Mouse (Mus musculus) left cerebral cortex, postnatal 36 days (tissue): Measurements from ENCODE around the gene C1ra. TPM values are rescaled to one million over a fixed set of nuclear protein-coding genes. Genes with fewer than 3 reads are reported as not detected.
A peak's percentile ranks its signal among the peaks of the same experiment; 100 is the strongest.
"Not testable (repeated sequence)": the region's sequence is repeated elsewhere in the genome, so short reads cannot be mapped to it uniquely, and the experiment has no call there.

ENCODE experiments used
- DNase-seq, 2 experiments: peaks; one replicate each; pipeline ENCODE4 v3.0.0; 2021 to 2022; ENCODE audit warnings: low spot score in 2 of 2, mixed read lengths in 1 of 2
- intact Hi-C: fragments of 180-260 bp; cut with DNase I; formaldehyde crosslinking; loops from one replicate; pipeline ENCODE4 v1.15.1; 2025
- total RNA-seq, 2 experiments: library from RNA; stranded (reverse); gene quantifications; 2 replicates each; pipeline ENCODE4 v1.2.3; 2021

Gene C1ra
- total RNA-seq, 2 experiments from 2014 or later = 1.3 to 1.4 TPM

DNA sequence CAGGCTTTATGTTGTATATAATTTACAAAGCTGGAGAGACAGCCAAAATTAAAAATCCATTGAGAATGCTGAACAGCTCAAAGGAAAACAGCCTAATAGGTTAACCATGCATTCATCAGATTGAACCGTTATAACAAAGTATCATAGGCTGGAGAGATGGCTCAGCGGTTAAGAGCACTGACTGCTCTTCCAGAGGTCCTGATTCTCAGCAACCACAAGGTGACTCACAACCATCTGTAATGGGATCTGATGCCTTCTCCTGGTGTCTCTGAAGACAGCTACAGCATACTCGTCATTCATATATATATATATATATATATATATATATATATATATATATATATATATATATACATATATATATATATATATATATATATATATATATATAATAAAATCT, 28.4 kb upstream of the C1ra start:
- not testable (repeated sequence) for DNase-seq
- intact Hi-C loops = loop anchor here (5.0 kb wide), 1 partner anchor 58 kb away; the partner anchor contains the start of gene C1s1

DNA sequence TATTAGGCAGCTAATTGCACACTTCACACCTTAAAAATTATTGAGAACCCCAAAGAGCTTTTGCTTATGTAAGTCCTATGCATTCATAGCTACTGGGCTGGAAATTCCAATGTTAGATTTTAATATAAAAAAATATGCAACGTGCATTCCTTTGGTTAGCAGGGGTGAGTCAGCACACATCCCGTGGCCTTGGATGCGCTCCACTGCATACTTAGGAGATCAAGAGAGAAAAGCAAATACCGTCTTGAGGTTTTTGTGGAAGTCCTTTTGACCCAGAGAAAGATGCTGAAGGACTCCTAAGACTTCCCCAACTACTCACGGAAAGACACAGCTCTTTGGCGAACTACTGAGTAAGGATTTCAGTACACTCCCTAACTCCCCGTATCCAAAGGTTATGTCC, 27.4 kb upstream of the C1ra start:
- DNase-seq = no peak
- intact Hi-C loops = loop anchor here (5.0 kb wide), 1 partner anchor 57 kb away; the partner anchor contains the start of gene C1s1

DNA sequence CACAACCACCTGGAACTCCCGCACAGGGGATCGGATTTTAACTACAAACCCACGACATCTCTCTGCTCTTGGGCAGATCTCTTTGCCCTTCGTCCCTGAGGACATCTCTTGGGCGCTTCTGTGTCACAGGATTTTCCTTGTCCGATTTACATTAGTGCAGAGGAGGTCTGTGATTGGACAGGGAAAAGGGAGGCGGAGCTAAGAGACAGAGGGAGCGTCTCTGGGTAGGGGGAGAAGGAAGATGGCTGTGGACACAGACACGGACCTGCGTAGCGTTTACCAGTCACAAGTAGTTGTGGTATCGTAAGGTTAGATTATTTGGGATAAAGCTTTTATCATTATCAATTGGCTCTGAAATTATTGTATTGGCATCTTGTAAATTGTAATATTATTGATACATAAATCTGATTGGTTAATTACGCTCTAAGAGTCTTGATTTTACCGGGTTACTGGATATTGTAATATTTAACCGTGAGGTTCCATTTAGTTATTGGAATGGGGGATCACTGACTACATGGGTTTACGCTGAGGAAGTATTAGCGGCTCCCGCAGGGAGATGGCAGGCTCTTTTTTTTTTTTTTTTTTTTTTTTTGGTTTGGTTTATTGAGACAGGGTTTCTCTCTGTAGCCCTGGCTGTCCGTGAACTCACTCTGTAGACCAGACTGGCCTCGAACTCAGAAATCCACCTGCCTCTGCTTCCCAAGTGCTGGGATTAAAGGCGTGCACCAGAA, 26.6 kb upstream of the C1ra start:
- DNase-seq = no peak
- intact Hi-C loops = no loop called here

DNA sequence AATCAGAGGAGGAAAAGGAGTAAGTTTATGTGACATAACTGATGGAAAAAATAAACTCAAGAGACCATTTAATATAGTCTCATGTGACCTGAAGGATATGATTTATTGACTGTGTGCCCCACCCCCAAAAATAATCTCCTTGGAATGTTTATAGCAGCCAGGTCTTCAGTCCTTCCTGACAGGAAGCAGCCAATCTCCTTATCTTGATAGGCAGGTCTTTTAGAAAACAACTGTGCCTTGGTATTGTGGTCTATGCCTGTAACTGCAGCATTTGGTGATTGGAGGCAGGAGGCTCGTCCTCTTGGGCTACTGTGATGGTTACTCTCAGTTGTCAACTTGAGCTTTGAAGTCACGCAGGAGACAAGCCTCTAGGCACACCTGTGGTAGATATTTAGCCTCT, 24.7 kb upstream of the C1ra start:
- DNase-seq = no peak
- intact Hi-C loops = no loop called here

DNA sequence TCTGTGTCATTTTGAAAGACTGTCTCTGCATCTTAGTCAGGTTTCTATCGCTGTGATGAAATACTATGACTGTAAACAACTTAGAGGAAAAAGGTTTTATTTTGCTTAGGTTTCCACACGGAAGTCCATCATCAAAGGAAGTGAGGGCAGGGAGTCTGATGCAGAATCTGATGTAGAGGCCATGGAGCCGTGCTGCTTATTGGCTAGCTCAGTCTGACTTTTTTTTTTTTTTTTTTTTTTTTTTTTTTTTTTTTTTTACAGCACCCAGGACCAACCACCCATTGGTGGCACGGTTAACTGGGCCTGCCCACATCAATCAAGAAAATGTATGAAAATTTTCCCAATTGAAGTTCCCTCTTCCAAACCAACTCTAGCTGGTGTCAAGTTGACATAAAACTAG, 23.3 kb upstream of the C1ra start:
- no peak for DNase-seq
- intact Hi-C loops = no loop called here

DNA sequence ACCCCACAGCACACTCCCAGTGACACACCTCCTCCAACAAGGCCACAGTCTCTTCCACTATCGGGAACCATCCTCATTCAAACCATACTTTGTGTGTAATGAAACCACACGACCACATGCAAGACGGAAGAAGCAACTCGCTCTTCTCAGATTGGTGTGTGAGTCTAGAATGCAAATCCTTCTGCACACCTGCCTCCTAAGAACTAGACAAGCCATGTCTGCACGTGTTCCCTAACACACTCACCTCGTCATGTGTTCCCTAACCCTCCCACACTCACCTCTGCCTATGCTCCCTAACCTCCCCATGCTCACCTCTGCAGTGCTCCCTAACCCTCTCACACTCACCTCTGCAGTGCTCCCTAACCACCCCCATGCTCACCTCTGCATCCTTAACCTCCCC, 20.8 kb upstream of the C1ra start:
- intact Hi-C loops = no loop called here

DNA sequence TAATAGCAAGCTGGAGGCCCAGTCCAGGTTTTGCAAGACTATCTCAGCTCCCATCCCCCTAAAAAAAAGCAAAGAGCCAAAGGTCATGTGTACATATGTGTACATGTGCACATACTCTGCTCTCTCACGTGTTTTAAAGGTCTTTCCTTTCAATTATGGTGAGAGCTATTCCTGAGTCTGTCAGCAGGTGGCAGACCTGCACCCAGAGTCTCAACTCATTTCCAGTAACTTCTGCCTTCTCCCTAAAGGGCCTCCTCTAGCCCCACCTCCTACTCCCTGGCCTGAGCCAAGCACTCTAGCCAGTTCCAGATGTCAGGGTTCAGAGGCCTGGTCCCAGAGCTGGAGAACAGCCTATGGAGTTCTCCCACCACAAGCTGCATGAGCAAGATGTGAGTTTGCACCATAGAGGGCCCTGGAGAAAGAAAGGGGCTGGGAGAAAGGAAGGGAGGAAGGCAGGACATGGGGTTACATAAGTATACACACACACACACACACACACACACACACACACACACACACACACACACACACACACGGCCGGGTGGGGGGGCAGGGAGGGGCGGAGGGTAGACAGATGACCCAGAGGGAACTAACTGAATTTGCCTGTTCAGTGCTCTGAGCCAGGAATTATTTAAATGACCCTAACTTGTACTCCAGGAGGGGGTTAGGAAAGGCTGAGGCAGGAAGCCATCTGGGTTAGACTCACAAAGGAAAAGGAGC, 19.2 kb upstream of the C1ra start, which contains the start of gene C1rl:
TSS of gene C1rl (plus strand) at position 272 of the 720 bp plus-strand sequence.
- DNase-seq = peak; percentile 46 to 62
- intact Hi-C loops = no loop called here

More for the DNA sequence above, 20.8 kb upstream of the C1ra start:
- no peak for DNase-seq

DNA sequence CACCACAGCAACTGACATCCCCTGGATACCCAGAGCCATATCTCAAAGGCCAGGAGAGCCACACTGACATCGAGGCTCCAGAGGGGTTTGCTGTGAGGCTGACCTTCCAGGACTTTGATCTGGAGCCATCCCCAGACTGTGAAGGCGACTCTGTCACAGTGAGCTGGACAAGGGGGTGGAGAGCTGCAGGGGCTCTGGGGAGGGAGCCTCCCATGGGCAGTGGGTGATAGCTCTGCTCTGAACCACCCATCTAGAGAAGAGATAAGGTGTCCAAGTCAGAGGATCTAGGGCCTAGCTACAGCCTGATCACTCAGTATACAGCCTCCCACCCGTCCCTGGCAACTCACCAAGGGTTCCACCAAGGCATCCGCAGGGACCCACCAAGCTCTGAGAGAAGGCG, 18.3 kb upstream of the C1ra start:
- DNase-seq = no peak
- intact Hi-C loops = no loop called here

DNA sequence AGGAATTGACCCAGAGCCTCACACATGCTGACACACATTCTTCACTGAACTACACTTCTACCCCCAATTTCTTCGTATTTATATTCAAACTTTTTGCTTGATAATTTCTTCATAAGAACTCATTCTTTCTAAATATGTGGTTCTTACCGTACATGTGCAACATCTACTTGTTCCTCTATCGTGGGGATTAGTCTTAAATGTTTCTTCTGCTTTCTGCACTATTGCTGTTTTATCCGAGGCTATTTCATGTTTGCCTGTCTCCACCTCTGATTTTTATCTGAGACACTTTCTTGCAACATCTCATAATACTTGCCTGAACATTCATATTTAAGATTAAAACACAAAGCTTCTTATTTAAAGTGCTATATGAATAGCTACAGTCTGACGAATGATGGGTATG, 16.2 kb upstream of the C1ra start:
- intact Hi-C loops = loop anchor here (5.0 kb wide), 1 partner anchor 46 kb away; the partner anchor contains the start of gene C1s1

DNA sequence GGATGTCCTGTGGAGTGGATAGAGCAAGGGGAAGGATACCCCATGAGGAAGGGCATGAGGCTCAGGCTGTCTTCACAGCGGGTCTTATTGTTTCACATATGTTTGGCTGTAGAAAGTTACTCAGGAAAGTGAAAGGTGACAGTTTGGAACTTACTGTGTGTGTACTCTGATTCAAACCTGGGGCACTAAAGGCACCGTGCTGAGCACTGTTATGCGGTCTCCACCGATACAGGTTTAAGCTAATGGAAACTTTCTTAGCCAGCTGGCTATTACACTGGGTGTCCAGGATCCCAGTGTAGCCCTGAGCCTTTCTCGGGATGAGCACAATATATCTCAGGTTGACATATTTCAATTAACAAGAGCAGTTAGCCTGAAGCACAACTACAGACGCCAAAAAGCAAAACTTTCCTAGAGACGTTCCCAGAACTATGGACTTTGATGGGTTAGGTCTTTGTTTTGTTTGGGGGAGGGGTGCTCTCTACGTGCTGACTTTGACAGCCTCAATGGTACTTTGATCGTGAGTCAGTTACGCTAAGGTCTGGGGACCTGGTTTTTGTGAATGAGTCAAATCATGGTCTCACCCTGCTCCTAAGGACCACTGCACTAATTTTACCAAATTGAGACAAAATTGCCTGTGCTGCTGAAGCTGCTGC, 12.2 kb upstream of the C1ra start:
- DNase-seq = no peak
- intact Hi-C loops = loop anchor here (5.0 kb wide), 1 partner anchor 42 kb away; the partner anchor contains the start of gene C1s1

More for the DNA sequence above, 16.2 kb upstream of the C1ra start:
- DNase-seq = no peak

DNA sequence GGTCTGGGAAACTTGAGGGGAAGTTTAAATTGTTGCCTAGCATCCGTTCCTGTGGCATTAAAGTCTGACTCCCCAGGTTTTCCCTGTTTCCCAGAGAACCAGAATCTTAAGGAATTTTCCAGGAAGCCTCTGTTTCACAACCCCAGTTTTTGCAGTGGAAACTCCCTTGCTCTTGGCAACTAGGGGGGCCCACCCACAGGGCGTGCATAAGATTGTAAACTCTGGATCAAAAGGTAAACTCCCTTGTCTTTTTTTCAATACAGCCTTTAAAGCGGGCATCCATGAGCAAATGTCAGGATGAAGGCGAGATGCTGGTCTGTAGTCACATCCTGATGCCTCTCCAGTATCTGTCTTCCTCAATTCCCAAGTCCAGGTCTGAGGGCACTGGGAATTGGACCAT, 10.7 kb upstream of the C1ra start:
- DNase-seq = no peak
- intact Hi-C loops = no loop called here

DNA sequence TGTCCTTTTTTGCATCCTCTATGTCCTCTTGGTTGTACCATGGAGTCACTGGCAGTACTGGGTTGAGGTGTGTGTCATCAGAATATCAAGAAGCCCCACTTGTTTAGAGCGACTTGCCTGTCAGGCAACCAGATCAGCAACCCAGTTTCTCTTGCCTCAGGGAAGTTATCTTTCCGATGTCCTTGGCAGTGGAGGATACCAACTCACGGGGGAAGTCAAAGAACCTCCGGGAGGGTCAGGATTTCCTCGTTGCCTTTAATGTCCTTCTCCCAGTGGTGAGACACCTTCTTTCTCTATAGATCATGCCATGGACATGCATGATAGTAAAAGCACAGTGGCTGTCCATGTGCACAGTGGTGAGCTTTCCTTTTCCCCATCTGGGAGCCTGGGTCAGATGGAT, 10.2 kb upstream of the C1ra start:
- intact Hi-C loops = no loop called here
- no peak for DNase-seq

DNA sequence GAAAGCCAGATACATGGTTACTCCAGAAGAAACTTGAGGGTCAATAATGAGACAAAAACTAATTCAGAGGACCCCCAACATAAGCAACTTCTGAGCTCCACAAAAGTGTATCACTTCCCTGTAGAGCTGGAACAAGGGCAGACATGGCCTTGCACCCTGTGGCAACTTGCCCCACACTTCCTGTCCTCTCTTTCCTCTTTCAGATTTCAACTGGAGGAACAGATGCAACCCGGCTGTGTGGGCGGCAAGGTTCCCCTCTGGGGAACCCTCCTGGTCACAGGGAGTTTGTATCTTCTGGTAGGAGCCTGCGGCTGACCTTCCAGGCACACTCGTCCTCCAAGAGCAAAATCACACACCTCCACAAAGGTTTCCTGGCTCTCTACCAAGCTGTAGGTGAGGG, 7.2 kb upstream of the C1ra start:
- no peak for DNase-seq
- intact Hi-C loops = no loop called here

DNA sequence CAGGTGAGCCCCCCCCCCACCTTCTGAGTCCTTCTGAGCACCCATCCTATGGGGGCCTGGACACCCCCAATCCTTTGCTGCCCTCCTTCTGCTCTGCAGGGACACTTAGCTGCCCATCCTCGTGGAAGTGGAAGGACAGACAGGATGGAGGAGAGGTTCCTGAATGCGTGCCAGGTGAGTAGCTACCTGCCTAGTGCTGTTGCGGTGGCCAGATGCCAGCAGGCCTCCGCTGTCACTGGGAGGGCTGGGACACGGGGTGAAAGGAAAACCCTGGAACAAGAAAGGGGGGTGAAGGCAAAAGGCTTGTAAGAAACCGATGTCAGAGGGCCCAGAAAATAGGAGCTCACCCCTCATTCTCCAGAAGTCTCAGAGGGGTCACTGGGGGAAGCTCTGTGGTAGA, 5.2 kb upstream of the C1ra start:
- DNase-seq = no peak
- intact Hi-C loops = no loop called here

DNA sequence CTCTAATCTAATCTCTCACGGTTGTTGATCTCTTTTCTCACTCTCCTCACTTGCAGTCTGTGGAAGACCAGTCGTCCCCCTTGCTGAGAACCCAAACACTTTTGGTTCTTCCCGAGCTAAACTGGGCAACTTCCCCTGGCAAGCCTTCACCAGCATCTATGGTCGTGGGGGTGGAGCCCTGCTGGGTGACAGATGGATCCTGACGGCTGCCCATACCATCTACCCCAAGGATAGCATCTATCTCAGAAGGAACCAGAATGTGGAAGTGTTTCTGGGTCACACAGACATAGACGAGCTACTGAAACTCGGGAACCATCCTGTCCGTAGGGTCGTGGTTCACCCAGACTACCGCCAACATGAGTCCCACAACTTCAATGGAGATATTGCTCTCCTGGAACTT, 3.9 kb upstream of the C1ra start:
- intact Hi-C loops = no loop called here
- peak in 1 of 2 experiments; percentile 13 for DNase-seq

DNA sequence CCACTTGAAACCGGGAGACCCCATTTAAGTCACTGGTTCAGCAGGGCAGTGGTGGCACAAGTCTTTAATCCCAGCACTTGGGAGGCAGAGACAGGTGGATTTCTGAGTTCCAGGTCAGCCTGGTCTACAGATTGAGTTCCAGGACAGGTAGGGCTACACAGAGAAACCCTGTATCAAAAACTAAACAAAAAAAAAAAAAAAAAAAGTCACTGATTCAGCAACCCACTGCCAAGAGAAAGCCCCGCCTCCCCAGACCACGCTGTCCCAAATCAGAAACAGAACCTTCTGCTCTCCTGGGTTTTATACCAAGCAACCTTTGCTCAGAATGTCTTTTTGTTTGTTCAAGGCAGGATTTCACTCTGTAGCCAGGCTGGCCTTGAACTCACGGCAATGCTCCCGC, 3.0 kb upstream of the C1ra start:
- intact Hi-C loops = not testable (repeated sequence)

DNA sequence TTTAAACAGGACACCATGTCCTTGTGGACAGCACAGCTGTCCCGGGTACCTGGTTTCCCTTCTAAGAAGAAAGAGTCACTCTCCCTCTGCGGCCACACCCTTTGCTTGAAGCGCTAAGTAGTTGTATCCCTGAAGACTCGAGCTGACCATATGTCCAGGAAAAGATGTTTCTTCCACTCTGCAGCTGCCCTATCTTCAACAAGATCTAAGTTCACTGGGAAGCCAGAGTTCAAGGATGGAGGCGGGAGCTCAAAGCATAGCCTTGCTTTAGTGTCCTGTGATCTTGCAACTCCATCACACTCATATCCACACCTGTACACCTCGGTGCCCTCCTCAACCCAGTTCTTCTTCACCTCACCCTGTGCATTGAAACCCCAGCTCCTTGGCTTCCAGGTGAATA, 269 bp upstream of the C1ra start:
- DNase-seq = no peak
- intact Hi-C loops = no loop called here

More for the DNA sequence above, 3.0 kb upstream of the C1ra start:
- DNase-seq = not testable (repeated sequence)

DNA sequence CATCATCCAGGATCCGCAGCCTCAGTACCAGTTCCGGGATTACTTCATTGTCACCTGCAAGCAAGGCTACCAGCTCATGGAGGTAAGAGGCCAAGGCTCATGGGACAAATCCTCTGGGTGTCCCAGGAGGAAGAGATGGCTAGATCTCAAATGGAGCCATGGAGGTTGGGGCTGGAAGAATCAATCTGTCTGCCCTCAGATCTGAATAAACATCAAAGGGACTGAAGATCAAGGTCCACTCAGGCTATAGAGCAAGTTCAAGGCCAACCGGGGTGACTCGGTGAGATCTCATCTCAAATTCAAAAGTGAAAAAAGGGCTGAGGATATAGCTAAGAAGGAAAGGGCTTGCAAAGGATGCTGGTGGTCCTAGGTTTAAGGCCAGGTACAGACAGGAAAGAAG, 5.5 kb downstream of the C1ra start:
- intact Hi-C loops = not testable (repeated sequence)

DNA sequence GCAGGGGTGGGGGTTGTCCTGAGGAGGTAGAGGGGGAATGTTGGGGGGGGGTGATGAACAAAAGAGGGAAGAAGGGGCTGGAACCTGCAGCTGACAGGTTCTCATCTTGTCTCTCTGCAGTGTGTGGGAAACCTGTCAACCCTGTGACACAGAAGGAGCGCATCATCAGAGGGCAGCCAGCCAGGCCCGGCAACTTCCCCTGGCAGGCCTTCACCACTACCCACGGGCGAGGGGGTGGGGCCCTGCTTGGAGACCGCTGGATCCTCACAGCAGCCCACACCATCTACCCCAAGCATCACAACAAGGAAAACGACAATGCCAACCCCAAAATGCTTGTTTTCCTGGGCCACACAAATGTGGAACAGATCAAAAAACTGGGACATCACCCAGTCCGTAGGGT, 9.9 kb downstream of the C1ra start:
- intact Hi-C loops = not testable (repeated sequence)
- peak; percentile 49 to 70 for DNase-seq

More for the DNA sequence above, 5.5 kb downstream of the C1ra start:
- not testable (repeated sequence) for DNase-seq

DNA sequence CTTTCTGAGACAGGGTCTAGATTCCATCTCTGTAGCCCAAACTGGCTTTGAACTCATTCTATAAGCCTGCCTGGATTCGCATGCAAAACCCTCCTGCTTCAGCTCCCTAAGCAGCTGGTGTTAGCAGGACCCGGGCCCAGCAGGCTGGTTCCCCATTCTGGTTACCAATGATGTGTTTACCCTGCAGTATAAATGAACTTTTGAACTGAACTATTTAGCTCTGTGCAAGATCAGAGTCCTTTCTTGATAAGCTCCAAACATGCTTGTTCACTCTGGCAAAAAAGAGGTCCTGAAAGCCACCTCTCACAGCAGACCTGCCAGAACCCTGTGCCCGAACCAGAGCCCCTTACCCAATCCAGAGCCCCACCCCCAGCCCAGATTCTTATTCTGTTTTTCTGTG, 15.7 kb downstream of the C1ra start:
- intact Hi-C loops = no loop called here
- DNase-seq = no peak
